Mouse (Mus musculus) embryo, embryonic 10.5 days (tissue): ENCODE results near the gene Tmem213.

ENCODE experiments used
- DNase-seq: peaks from one replicate; pipeline ENCODE4 v3.0.0-alpha.2; 2015; ENCODE audit warnings: low spot score

Gene Tmem213

DNA sequence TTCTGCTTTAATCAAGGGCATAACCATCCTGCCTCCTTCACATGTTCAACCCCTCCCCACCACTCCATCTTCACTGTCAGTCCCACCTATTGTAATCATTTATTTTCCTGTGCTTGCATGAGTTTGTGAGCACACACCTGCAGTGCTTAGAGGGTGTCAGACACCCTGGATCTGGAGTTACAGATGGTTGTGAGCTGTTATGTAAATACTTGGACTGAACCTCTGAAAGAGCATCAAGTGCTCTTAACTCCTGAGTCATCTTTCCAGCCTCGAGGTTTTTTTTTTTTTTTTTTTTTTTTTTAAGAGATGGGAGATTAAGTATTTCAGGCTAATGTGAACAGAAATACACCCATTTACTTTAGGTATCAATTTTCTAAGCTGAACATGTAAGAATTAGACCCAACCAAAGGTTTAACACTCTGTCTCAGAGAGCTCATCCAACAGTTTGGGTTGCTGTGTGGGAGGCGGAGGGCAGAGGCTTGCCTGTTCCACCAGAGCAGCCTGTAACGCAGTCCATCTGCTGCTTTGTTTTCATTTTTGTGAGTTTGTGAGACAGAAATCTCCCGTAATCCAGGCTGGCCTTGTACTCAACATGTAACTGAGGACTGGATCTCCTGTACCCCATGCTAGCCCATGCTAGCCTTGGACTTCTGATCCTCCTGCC, 7.2 kb downstream of the Tmem213 start:
- DNase-seq = peak; percentile 8

DNA sequence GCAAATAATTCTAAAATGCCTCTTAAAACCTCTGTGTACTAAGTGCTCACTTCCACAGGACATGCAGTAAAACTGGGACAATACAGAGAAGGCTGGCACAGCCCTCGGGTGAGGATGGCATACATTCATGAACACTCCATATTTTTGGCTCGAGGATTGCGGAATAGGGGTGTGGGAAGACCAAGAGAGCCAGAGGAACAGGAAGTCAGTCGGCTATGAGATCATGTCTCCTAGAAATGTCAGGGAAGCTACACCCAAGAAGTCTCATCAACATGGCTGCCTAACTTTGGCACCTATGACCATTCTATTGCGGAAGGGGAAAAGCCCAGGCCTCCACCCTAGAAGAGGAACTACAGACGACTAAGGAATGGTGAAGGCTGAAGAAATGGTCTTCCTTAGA, 9.3 kb downstream of the Tmem213 start:
- no peak for DNase-seq

DNA sequence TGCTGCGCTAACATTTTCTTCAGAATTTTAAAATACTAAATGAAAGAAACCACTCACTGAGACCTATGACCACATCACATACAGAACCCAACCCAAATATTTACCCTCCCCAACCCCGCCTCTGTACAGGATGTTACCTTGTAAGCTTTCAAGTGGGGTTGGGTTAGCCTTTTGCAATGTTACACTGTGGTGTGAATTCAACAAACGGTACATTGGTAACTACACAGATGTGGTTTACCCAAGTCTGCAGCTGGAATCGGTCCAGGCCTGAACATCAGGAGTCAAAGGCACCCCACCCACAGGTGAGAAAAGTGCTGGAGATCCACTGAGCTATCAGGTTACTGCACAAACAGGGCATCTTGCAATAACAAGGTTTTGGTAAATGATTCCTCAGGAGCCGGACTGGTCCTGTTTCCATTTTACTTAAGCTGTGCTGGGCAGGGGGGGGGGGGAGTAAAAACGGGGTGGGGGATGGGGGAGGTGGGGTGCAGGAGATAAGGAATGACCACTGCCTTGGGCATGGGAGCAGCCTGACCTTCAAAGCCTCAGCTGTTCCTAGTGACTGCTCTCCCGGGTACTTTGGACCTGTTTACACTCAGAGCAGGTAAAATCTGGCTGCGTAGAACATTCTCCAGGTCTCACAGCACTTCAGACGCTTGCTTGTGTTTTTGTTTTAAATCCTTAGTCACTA, 11.8 kb downstream of the Tmem213 start:
- no peak for DNase-seq

DNA sequence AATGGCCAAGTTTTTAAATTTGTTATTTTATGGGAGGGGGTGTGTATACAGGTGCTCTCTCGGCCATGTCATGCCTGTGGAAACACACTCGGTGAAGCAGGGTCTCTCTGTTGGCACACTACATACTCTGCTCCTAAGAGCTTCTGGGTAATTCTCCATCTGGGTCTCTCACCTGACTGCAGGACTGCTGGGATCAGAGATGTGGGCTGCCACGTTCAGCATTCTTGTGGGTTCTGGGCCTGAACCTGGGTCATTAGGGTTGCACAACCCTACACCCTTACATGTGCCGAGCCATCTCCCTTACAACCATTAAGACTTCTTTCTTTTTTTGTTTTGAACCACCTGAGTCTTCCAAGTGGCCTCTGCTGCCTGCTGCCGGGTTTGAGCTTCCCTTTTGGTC, 12.8 kb downstream of the Tmem213 start:
- no peak for DNase-seq

DNA sequence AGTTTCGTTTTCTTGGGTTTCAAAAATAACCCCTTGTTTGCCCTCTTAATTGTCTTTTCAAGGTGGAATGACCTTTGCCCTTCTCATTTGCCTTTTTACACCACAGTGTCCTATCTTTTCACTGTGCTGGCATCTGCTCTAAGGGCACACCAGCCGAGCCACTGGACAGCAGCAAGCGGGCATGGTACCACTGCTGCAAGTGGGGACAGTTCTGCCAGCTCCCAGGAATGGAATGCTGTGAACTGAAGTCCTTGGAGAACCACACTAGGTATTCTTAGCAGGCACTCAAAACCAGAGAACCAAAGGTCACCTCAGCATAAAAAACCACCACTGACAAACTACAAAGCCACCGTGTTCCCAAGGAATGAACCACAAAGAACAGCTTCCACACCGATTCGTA, 13.7 kb downstream of the Tmem213 start:
- no peak for DNase-seq

DNA sequence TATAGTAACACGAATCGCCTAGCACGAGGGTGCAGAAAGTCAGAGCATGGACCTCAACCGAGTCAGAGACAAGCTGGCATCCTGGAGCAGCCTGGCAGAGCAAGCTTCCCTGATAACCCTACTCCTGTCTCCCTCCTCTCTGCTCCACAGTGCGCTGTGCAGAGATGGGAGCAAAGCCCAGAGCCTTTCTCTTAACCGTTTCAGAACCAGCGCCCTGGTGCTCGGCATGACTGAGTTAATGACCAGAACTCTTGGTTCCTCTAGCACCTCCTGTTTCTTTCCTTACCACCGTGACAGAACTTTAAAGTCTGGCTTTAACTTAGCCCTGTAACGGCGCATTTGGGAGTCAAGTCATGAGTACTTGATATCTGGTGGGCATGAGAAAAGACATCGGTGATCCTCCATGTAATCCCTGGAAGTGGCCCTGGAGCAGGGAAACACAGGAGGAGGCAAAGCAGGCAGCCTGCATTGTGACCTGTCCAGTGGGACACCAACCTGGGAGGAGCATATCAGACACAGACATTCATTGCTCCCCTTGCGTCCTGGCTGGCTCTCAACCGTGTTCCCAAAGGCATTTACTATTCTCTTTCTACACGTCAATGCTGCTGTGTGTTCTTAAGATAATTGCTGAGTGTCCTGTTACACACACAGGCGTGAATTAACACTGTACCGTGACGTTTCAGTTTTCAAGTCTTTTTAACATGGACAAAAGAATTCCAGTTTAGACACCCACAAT, 14.6 kb downstream of the Tmem213 start:
- DNase-seq = no peak

DNA sequence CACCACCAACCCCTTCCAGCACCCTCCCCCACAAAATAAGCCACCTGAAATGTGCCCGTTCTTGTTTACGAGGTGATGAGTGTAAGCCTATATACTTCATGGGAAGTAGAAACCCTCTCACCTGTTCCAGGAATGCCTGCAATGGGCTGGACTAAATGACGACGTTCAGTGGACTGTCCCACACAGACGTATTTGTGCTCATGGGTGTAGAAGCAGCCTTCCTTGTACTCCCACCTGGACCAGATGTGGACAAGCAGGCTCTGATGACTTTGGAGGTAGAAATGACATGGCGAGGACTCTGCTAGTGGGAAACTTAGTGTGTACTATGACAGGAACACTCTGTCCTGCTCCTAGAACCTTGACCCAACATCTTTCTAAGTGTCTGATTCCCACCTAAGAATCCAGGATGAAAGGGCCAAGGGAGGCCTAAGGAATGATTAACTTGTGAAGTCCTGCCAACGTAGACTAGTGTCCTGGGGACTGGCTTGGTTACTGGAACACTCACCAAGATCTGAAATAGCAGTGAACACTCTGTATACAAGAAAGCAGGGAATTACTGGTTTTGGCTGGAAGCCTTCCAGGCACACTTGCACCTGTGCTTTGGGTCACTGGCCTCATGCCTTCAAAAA, 15.3 kb downstream of the Tmem213 start, which contains the start of gene Atp6v0a4:
TSS of gene Atp6v0a4 (minus strand) at position 380 of the 629 bp plus-strand sequence.
- DNase-seq = no peak

DNA sequence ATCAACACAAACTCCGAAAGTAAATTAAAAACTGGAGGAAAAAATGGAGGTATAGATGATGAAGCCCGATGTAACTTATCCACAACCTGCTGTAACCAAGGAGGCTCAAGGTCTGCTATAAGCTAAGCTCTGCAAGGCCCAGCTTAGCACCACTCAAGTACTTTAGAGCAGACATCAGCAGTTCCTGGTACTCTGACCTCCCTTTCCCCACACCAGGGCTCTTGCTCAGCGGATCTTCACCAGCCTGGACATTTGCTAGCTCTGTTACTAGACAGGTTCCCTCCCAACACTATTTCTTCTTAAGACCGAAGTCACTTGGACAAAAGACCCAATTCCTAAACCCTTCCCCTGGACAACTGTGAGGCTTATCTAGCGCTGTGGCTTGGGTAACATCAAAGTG, 15.8 kb downstream of the Tmem213 start:
- no peak for DNase-seq

DNA sequence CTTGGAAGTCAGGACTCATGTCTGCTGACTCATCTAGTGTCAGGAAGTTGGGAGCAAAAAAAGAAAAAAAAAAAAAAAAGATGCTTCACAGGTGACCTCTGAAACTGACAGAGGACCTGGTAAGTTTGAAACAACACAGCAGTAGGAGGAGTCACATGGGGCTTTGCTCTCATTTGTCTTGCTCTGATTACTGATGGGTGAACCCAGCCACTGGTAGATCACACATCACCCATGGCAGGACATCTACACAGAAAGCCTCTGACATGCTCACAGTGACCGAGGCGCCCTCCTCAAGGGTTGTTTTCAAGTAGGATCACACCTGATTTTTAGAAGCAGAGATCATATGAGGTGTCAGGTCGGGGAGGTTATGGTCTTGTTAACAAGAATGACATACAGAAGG, 16.4 kb downstream of the Tmem213 start:
- no peak for DNase-seq

DNA sequence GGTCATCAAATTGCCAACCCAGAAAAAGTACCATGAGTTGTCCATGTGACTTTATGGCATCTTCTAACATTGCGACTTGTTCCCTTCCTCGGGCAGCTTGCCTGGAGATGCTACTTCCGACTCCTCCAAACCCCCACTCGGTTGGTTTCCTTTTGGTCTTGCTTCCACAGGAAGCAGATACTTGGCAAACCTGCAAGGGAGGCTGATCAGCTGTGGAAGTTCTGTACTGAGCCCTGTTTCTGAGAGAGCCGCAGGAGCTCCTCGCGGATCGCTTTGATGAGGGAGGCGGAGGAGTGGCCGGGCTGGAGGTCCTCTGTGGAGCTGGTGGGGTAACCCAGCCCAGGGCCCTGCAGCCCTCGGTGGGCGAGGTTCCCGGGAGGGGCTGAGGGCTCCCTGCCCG, 19.1 kb downstream of the Tmem213 start:
- DNase-seq = no peak

DNA sequence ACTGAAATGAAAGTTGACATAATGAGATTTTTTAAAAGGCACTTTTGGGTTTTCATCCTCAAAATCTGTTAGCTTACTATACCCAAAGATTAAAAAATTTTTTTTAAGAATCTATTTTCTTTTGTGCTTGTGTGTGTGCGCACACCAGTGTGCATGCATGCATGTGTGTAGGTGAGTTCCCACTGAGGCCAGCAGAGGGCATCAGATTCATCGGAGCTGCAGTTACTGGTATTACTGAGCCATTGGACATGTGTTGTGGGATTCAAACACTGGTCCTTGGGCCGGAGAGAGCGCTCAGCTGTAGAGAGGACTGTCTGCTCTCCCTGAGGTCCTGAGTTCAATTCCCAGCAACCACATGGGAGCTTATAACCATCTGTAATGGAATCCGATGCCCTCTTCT, 20.8 kb downstream of the Tmem213 start:
- DNase-seq = no peak

DNA sequence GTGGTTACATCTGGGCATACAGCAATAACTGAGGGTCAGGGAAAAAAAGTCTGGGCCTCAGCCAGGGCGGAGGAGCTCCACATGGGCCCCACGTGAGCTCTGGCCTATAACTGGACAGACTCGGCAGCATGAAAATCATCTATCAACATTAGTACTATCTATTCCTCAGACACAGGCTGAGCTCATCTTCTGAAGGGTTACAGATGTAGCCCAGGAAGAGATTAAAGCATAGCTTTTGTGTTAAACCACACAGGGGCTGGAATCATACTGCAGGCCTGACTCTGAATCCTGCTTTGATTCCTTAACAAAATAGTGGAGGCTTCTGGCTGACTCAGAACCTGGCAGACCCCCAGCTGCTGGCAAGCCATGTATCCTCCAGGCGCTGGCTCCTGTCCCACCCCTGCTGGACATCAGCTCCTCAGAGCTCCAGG, 22.8 kb downstream of the Tmem213 start:
- no peak for DNase-seq

DNA sequence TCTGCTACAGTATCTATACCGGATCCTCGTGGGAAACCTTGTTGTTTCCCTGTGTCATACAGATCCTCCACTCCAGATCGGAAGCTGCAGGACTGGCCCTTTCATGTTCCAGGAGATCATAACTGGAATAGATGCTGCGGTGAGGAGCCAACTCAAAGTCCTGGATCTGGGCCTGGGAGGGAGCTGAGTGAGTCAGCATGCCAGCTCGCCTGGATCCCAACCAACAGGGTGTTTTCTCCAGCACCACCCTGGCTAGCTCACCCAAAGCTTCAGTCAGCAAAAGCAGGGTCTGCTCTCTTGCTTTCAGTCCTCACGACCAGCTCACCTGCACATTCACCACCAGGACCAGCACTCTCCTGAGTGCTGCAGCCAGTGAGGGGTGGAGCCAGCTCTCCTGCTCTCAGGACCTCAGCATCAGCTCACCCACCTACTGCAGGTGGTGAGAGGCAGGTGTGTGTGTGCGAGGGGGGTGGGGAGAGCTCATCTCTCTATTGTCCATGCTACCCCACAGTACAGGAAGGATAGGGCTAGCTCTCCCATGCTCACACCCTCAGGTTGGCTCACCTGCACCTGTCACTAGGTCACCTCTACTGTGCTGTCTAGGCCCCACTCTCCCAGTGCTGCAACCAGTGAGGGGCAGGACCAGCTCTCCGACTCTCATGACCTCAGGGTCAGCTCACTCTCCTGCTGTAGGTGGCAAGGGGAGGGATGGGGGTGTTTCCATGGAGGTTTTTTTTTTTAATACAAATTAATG, 25.9 kb downstream of the Tmem213 start:
- DNase-seq = no peak

DNA sequence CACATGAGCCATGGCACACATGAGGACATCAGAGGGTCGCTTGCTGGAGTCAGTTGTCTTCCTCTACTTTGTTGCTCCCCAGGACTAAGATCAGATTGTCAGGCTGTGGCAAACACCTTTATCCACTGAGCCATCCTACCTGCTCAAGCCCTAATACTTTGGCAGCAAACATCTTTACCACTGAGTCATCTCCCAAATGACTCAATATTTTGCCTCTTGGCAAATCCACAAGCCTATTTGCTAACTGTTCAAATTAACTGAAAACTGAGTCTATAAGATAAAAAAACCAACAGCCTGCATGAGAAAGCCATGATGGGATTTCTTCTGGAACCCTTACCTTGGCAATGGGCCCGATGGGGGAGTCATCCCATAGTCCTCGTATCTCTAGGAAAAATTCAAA, 30.0 kb downstream of the Tmem213 start:
- no peak for DNase-seq

DNA sequence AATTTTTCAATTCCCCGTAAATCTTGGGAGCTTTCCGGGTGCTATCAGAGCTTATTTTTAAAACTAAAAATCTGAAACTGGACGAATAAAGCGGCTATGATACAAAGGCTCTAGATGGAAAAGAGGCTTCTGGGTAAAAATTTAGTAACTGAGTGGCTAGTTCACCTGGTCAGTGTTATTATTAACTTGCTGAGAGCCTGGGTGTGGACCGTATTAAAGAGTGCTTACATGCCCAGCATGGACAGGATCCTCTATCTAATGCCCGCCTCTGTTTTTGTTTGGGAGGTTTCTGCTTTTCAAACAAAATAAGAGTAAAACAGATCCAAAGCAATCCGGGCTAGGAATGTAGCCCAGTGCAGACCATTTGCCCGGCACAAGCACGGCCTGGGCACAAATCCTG, 31.3 kb downstream of the Tmem213 start:
- no peak for DNase-seq

DNA sequence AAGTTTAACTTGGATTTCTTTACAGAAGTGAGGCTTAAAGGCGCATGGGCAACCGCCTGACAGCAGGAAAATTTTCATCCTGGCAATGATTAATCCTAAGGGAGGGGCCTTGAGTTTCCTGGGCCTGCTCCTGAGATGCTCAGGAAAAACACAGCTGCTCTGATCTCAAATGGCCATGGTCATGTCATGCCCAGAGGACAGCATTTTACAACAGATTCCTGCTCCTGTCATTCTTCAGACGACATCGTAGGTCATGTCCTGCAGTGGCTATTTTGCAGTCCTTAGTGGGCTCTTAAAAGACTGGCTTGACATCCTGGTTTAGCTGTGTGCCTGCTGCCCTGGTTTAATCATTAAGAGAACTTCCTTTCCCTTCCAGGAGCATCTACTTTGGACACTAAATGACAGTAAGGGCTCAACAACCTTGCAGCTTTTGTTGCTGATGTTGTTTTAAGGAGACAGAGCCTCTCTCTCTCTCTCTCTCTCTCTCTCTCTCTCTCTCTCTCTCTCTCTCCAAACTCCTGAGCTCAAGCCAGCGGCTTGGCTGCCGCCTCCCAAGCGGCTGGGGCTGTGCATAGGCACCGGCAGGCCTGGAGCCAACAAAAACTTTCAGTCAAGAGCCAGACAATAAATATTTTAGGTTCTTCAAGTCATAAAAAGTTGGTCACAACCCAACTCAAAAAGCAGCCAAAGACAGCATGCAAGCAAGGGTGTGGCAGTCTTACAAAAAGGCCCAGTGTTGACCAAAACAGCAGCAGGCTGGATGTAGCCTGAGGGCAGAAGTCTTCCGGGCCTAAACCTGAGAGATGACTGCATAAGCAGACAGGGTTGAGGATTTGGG, 35.3 kb downstream of the Tmem213 start:
- DNase-seq = no peak

DNA sequence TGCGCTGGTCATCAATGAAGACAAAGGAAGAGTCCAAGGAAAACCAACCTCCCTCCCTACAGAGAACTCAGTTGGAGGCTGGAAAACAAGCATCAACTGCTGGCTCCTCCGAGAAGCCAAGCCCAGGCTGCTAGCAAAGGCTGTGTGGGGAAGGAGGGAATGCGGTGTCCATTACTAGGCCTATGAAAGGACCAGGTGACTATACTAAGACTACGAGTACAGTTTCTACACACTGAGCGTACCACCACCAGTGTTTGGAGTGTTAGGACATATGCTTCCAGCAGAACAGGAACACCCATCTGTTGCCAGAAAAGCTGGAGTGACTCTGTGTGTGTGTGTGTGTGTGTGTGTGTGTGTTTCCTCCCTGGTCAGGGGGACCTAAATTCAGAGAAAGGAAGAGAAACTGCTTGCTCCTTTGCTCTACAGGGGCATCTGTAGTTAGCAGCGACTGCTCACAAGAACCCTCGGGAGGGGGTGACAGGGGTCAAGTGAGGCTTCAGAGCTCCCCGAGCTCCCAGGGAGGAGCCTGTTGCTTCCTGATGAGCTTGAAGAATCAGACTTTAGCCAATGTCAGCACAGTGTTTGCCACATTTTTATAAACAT, 36.5 kb downstream of the Tmem213 start:
- no peak for DNase-seq

DNA sequence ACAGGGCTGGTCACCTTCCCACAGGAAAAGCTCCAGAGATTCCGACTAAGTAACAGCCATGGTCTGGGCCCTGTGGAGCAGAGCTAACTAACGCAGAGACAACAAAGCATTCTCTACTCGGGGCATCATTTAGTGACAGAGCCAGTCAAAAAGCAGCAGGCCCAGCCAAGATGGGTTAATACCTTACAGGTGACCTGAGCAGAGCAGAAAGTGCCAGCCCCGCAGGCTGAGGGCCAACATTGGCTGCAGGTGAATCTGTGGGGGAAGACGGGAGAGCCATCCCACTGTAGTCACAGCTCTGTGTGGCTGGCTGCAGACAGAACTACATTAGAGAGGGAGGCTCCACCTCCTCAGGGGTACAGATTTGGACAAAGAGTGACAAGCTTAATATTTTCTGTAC, 38.2 kb downstream of the Tmem213 start:
- no peak for DNase-seq

DNA sequence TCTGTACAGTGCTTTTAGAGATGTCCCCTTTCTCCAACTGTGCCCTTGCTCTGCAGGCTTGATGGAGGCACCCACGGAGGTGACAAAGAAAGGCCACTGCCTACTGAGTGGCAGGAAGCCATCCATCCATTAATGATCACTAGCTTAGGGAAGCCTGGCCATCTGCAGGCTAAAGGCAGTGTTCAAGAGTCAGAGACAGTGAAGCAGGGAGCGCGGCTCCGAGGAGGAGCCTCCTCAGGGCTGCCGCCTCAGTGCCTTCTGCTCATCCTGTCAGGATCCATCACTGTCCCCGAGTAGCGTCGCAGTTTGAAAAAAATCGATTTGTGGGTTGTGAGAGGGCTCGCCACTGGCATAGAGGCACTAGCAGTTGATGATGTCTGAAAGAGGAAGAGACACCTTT, 39.6 kb downstream of the Tmem213 start:
- no peak for DNase-seq

DNA sequence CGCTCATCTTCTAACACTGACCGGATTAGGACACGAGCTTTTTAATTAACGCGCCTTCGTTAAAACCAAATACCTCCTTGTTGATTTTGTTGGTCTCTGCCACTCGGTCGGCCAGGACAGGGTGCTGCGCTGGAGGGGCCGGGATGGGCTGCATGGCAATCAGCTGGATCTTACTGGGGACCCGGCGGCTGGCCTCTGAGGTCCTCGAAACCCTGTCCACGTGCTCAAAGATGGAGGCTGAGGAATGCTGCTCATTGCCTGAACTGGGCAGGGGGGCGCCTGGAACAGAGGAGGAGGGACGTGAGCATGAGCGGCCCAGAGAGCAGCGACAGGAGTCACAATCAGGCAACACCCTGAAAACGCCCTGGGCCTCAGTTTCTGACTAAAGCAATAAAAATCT, 40.4 kb downstream of the Tmem213 start:
- DNase-seq = no peak

DNA sequence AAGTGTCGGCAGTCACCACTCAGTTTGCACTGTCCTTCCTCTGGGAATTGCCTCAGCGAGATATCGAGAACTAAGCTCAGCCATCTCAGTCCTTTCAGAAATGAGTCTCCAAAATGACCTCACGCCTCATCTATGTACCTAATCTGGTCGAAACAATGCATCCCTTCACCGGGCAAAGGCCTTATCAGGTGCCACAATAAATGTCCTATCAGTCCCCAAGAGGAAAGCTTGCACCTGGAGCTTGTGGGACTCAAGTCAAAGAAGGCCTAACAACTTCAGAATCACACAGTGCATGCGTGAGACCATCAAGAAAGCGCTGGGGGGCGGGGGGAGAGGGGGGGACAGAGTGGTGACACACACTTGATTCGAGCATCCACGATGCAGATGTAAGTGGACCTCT, 43.2 kb downstream of the Tmem213 start:
- no peak for DNase-seq
